Mouse (Mus musculus) thymus, adult 2 months (tissue): ENCODE measurements around the gene Gm49354.

Experiments
- CTCF ChIP-seq: fragments of 200-500 bp; IDR thresholded peaks from 2 replicates; pipeline ENCODE4 v1.5.1; 2012; ENCODE audit warnings: mild to moderate bottlenecking, control low read depth, low read length, moderate library complexity, borderline replicate concordance; ENCODE audit not compliant: control insufficient read depth, poor library complexity, insufficient read depth; ENCODE audit errors: extremely low read depth
- POLR2A ChIP-seq: fragments of 200-500 bp; IDR thresholded peaks from 2 replicates; pipeline ENCODE4 v1.6.1; 2012; ENCODE audit warnings: mild to moderate bottlenecking, low read length, control low read depth, moderate library complexity; ENCODE audit not compliant: control insufficient read depth, poor library complexity, insufficient read depth; ENCODE audit errors: extremely low read depth

DNA sequence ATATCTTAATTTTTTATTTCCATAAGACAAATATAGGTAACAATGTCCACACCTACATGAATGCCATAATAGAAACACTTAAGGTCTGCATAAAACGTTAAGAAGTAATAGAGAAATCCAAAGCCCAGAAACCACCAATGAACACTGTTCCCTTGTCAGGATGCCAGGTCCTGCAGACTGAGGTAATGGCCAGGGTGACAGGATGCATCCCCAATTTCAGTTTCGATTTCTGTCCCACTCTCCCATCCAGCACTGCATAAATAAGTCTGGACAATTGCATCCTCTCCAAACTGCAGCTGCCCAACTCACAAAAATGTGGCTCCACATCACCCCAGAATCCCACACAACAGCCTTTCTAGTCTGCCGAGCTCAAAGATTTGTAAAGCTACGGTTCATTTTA is 38.1 kb upstream of the Gm49354 start:
- TF ChIP-seq POLR2A: no peak
- no peak for TF ChIP-seq CTCF
